Mouse (Mus musculus) adrenal gland, adult 2 months (tissue): Measurements from ENCODE around the gene Cobll1. TPM values are rescaled to one million over a fixed set of nuclear protein-coding genes. Genes with fewer than 3 reads are reported as not detected.

Experiments
- DNase-seq: peaks from one replicate; pipeline ENCODE4 v3.0.0; 2021
- polyA plus RNA-seq: library from polyadenylated mRNA; depleted of rRNA; stranded (reverse); fragments of >200 nt; gene quantifications from 2 replicates; pipeline ENCODE4 v1.2.3, GENCODE M21; 2012; rRNA removed
- total RNA-seq, 2 experiments: library from RNA; stranded (reverse); gene quantifications; 2 replicates each; pipeline ENCODE4 v1.2.3; 2021

The Cobll1 gene
- total and polyA plus RNA-seq, 3 experiments: 58.3 to 301 (median 295) TPM

GRCm38 (mm10) chr2:65090986-65091385 is 148.2 kb downstream of the Cobll1 start:
- no peak for DNase-seq

GRCm38 (mm10) chr2:65087197-65087596 is 152.0 kb downstream of the Cobll1 start:
- no peak for DNase-seq

GRCm38 (mm10) chr2:65083411-65083810 is 155.8 kb downstream of the Cobll1 start:
- no peak for DNase-seq

- DNase-seq: no peak
Measured at GRCm38 (mm10) chr2:65077544-65077943, 161.7 kb downstream of the Cobll1 start.

- no peak for DNase-seq
Measured at GRCm38 (mm10) chr2:65075840-65076239, 163.4 kb downstream of the Cobll1 start.

- DNase-seq: no peak
Measured at GRCm38 (mm10) chr2:65075431-65075830, 163.8 kb downstream of the Cobll1 start.

GRCm38 (mm10) chr2:65072205-65072604 is 167.0 kb downstream of the Cobll1 start:
- no peak for DNase-seq

- DNase-seq: no peak
Measured at GRCm38 (mm10) chr2:65053764-65054163, 185.4 kb downstream of the Cobll1 start.

GRCm38 (mm10) chr2:65052191-65053012 is 186.8 kb downstream of the Cobll1 start:
- DNase-seq: no peak

GRCm38 (mm10) chr2:65050776-65051175 is 188.4 kb downstream of the Cobll1 start:
- no peak for DNase-seq

- no peak for DNase-seq
Measured at GRCm38 (mm10) chr2:65048234-65049017, 190.8 kb downstream of the Cobll1 start.

Other genes starting within 250 kb of the Cobll1 start
- gene Grb14, start 214.4 kb downstream of the Cobll1 start, total RNA-seq: 10 to 100 TPM; 20.1 to 50.6 TPM
- 7.8 and 9.2 TPM in 2 replicates for gene Grb14, start 214.4 kb downstream of the Cobll1 start, polyA plus RNA-seq
- gene Slc38a11, start 124.6 kb upstream of the Cobll1 start, total RNA-seq: 10 to 100 TPM; 17.4 to 29.9 TPM
- gene Slc38a11, start 124.6 kb upstream of the Cobll1 start, polyA plus RNA-seq: 3.8 and 4.4 TPM in 2 replicates